Mouse (Mus musculus) ES-CJ7 (cell line): ENCODE results near the gene Rap1gap2.

Experiments
- DNase-seq: peaks from one replicate; pipeline ENCODE4 v3.0.0; 2011; ENCODE audit warnings: low read depth, low spot score

Rap1gap2 gene

DNA sequence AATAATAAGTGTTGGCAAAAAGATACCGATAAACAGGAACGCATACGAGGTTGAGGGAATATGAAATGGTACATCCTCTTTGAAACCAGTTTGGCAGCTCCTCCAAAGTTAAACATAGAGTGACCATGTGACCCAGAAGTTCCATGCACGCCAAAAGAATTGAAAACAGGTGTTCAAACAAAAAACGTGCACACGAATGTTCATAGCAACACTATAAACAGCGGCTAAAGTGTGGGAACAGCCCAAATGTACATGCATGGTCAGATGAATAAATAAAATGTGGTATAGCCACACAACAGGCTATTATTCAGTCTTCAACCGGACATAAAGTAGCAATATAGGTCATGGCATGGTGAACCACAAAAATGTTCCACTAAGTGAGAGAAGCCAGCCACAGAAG is 108.2 kb downstream of the Rap1gap2 start:
- no peak for DNase-seq

DNA sequence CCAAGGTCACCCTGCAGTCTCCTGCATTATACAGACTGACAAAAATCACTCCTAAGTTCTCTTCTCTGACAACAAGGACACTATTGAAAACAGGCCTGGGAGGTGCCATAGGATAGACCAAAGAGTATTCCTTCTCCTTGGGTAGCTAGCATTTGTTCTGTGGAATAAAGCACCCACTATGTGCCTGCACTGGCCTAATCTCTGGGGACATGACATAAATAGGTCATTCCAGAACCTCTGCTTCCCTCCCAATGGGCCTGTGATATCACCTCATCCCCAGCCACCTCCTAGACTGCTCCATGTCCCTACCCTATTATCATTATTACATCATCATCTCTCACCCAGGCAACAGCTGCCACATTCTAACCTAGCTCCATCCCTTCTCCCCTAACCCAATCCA is 108.7 kb downstream of the Rap1gap2 start:
- no peak for DNase-seq

DNA sequence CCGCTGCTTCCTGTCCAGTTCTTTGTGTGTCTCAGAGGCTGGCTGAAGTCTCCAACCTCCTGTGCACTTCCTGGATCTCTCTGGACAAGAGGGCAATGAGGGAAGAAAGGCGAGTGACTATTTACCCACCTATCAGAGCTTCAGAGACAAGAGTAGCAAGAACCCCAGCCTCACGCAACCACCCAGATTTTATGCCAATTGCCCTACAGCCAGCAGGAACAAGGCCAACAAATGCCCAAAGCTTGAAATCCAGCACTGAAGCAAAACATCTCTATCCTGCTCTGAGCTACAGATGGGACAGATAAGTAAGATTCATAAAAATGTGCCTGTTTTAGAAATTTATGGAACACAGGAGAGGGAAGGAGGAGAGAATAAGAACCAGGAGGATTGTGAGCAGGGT is 109.7 kb downstream of the Rap1gap2 start:
- DNase-seq = no peak

DNA sequence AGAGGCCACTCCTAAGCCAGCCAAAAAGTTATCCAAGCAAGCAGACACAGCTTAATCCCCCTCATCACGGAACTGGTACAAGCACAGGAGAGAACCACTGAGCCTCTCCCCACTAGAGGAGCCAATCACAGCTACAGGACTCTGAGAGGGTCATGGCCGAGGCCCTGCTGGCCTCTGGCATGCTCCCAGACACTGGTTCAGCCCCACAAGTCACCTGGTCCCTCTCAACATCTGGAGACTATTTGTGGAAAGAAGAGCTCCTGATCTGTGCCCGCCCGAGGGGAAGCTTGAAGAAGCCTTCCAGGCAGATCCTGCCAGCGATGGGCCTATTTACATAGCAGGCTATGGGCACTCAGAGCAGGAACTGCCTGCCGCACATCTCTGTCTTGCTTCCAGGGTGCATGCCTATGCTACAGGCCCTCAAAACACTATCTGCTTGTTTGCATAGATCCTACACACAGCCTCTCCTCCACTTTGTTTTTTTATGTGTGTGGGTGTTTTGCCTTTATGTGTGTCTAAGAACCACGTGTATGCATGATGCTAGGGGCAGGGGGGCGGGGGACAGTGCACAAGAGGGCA is 111.1 kb downstream of the Rap1gap2 start:
- DNase-seq = no peak

DNA sequence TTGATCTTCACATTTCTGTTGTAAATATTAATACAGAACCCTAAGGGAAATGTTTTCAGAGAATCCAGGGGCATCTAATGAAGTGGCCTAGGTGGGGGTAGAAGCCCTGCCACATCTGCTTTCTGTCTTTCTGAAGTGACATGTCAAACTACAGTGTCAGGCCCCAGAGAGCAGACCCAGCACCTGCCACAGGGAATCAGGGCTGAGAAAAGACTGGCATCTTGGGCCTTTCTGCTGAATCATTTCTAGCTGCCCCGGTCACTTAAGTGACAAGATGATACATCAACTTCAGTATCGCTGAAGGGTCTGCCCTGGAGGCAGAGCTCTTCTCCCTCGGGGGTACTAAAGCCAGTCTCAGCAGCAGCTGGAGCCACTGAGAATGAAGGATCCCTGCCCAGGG is 111.7 kb downstream of the Rap1gap2 start:
- no peak for DNase-seq

DNA sequence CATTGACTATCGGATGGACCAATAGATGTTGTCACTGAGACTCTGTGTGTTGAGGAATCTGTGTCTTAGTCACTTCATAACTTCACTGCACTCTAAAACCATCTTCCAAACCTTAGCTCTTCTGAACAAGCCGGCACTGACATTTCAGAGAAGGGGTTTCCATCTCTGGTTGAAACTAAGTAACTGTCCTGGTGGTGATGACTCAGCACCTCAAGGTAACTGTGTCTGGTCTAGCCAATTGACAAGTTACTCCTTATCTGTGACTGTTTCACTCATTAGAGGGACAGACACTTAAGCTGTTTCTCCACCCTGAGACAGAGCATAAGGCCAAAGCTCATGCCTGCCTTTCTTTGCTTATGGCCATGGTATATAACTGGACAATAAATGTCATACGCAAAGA is 114.1 kb downstream of the Rap1gap2 start:
- no peak for DNase-seq

DNA sequence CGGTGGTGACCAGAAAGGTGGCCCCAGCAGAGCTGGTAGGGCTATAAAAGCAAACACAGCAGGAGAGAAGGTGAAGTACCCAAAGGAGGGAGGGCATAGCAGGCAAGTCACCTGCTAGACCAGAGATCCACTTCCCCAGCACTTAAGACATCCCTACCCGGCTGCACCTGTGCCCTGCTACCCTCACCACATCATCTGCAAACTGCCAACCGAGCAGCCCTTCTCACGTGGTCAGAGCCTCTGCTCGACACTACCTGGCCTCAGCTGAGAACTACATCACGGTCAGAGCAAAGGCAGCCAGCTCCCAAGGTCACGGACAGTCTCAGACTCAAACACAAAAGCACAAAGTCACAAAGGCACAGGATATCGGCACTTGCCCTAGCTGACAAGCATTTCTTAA is 116.8 kb downstream of the Rap1gap2 start:
- peak; percentile 15 for DNase-seq

DNA sequence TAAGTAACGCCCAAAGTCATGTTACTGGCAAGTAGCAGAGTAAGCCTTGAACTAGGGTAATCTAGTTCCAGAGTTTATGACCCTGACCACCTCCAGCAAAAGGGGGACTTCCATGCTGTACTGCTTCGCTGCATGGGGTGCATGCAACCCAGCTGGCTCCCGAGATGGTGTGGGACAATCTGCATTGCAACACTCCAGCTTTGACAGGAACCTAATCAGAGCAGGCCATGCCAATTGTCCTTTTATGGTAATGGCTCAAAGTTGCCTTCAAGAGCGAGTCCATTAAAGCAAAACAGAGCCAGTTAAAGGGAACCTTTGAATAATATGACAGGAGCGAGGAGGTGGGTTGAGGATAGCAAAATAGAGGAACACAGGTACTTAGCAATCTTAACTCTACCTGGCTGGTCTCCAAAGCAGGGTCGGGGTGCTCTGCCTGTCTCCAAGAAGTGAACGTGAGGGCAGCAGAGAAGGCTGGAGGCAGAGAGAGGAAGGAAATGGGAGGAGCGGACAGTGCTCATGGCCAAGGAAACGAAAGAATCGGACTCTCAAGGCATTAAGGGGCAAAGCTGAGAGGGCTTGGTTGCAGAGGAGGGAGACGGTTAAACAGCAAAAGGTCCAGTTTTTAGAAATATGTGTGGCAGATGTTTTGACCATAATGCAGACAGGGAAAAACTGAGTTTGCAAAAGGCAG is 117.4 kb downstream of the Rap1gap2 start:
- DNase-seq = no peak

DNA sequence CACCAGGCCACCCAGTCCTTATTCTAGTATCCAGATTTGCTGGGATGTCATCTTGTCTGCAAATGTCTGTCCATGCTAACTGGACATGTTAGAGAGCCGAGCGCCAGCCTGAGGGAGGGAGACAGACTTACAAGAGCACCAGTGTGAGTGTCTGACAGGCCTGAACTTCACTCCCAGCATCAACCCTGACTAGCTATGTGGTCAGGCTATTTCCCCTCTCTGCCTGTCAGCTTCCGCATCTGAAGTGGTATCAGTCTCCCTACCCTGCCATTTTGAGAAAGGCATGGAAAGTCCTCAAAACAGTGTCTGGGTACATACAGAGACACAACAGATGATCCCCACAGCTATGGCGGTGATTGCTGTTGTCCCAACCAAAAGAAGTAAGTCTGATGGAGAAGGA is 119.6 kb downstream of the Rap1gap2 start:
- no peak for DNase-seq

DNA sequence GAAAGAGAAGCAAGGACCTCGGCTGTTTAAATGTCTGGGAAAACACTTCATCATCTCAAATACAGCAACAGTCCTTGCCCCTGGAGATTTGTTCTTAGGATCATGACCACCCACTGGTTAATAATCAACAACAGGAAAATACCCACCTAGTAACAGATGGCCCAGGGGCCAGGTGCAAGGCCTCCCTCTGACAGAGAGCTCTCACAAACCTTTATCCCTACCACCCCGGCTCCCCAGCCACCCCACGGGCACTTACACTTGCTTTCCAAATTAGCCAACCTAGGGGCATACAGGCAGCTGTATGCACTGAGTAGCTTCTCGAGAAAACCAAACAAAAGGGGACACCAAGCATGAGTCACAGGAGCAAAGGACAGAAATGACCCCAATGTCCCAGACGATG is 121.5 kb downstream of the Rap1gap2 start:
- no peak for DNase-seq

DNA sequence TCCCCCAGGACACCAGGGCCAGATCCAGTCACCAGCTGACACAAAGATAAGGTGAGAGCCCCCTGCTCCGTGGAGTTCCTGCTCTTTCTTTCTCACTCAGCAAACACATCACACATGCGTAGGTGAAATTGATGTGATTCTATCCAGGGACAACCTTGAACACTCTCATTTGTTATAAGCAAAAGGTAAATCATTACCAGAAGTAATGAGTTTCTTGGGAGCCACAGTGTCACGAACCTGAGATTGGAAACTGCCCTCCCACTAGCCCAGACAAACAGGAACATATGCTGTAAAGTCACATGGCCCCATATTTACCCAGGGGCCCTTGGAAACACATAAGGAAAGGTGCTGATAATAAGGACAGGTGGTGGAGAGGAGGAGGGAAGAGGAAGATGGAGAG is 122.8 kb downstream of the Rap1gap2 start:
- no peak for DNase-seq

DNA sequence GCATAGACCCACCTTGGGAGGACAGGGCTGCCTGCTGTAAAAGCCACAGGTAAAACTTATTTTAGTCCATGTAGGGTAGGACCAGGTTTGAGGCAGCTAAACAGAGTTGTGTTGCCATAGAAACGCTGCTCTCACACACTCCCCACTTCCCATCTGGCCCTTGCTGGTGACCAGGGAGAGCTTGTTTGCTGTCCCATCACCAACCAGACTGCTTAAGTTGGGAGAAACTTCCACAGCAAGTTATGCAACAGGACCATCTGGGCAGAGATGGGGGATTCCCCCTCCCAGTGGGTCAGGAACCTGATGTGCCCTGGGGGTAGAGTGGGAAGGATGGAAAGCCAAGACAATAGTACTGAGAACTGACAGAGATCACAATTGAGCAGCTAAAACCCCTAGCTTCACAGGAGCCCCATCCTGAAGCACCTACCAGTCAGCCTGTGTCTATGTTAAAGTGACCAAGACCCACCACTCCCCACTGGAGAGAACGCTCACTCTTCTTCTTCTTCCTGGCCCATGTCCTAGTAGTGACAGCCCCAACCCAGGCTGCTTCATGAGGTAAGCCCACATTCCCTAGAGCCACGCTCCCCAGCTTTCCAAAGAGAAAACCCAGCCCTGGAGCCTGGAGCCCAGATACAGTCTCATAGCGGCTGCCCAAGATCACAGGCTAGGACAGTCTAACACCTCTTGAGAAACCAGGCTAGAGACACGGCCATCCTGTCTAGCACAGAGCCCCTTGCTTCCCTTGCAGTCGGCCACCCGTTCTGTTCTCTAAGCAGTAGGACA is 125.1 kb downstream of the Rap1gap2 start:
- no peak for DNase-seq

DNA sequence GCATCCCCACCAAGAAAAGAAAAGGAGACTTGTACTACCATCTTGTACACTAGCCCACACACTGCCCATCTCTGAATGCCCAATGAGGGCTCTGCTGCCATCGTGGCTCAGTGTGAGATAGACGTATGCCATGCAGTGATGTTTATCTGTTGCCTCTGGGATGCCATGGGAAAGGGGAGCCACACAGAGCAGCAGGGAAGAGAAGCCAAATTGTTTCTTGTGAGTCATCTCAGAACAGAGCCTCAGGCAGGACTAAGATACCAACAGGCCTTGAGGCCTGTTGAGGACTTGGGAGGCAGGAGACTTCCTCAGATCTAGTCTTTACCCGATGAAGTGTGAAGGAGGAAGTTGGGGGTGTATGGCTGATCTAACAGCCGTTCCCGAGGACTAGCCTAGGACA is 126.8 kb downstream of the Rap1gap2 start:
- DNase-seq = no peak

DNA sequence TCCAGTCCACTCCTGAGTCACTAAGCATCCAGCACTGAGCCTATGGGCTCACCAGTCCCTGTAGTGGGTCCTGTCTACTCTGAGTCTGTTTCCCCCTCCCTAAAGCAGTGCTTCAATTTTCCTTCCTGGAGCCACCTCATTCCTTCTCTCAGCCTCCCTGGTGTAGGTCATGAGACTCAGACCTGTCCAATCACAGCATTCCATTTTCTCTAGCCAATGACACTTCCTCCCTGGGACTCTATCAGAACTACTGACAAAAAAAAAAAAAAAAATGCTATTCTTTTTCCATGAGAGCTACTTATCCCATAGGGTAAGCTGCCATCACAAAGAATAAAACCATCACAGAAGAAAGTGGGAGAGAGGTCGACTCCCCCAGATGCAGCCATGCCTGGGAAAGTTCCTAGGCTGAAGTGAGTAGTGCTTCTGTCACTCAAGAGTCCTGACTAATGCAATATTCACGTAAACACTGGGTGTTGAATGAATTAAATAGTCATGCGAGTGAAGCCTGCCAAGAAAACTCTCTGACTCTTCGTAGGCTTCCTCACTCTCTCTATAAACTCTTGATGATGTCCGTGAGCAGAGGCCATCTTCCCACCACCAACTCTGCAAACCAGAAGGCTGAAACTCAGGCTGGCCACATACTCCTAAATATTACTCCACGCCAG is 127.4 kb downstream of the Rap1gap2 start:
- DNase-seq = no peak

DNA sequence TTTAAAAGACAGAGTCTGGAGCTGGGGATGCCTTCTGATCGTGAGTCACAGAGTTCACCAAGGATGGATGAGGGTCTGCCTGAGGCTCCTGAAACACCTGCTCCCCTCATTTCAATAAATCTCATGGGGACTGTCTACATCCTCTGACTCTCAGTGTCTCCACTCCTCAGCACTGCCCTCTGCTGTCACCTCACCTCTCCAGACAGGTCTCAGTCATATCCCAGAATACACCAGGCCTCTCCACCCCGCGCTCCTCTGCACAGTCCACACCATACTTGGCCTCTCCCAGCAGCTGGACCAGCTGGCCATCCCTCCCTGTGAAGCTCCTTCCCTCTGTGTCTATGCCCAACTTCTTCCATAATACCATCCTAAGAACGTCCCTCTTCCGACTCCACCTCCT is 128.9 kb downstream of the Rap1gap2 start:
- DNase-seq = peak; percentile 18

DNA sequence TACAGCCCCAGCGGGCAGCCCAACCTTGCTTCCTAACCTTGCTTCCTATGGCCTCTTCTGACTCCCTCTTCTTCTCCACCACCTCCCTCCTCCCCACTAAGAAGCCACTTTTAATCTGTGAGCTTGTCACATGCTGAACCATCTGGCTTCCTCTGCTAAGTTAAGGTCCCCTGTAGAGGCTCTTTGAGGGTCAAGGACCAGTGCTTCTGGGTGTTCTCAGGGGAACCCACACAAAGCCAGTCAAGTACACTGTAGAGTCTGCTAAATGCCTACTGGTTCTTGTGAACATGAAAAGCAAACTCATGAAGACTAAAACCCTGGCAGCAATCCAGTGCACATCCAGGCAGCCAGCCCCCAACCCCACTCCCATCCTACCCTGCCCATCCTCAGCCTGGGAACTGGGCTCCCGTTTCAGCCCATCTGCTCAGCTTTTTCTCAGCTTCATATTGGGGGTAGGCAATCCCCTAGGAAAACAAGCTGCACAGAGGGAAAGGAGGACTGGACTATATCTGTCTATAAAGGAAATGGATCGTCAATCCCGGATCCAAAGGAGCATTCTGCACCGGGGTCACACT is 130.9 kb downstream of the Rap1gap2 start:
- no peak for DNase-seq

DNA sequence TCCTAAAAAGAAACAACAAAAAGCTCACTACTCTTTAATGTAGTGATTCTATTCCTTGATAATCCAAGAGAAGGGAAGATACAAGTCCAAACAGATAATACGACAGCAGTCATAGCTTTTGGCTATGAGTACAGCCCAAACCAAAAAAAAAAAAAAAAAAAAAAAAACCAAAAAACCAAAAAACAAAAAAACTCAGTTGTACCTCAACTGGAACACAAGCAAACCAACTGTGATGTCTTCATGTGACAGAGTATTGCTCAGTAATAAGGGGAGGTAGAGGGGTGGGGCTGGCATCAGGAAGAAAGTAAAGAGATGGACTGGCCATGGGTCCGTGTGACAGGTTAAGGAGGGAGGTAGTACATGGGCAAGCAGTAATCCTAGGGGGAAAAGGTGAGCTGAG is 131.8 kb downstream of the Rap1gap2 start:
- no peak for DNase-seq

DNA sequence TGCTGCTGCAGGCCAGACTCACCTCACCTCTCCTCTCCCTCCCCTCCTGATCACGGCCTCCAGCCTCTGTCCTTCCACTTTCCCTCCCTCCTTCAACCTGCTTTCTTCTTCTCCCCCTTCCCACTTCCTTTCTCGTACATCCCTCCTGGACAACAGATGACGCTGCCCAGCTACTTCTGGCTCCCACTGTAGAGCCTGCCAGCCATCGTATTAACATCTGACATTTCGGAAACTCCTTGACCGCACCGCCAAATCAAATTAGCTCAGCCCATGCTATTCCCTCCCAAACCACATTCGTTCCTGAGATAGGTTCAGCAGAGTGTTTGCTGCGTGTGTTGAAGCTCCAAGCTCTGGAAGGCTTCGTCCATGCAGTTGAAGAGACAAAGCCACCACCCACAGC is 138.0 kb downstream of the Rap1gap2 start:
- no peak for DNase-seq

DNA sequence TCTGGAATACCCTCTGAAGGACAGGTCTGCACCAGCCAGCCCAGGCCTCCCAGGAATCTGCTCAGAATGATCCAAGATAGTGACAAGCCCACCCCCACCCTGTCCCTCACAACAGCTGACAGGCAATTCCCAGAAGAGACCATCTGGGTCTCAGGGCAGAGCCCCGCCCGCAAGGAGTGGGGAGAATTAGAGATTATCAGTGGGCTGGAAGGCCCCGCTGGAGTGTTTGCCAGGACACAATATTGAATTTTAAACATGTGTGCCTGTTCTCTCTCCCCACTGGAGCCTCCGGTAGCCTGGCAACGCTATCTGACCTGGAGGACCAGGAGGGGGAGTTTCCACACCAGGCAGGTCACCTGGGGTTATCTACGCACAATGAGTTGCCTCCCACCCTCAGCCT is 142.5 kb downstream of the Rap1gap2 start:
- DNase-seq = no peak

DNA sequence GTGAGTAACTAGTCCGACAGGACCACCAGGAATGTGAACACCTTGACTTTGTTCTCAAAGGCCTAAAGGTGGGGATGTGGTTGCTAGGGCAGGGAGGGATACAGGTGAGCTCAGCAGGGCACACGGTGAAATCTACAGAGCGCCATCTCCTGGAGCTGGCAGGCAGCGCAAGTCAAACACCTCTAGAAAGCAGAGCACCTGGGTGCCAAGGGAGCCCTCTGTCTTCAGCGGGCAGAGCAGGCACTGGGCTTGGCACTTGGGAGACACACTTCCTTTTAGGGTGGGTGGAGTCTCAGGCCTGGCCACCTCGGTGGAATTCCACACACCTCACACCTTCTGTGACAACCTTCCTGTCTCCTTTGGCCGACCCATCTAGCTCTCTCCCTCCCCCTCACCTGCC is 145.0 kb downstream of the Rap1gap2 start:
- DNase-seq = peak; percentile 15

DNA sequence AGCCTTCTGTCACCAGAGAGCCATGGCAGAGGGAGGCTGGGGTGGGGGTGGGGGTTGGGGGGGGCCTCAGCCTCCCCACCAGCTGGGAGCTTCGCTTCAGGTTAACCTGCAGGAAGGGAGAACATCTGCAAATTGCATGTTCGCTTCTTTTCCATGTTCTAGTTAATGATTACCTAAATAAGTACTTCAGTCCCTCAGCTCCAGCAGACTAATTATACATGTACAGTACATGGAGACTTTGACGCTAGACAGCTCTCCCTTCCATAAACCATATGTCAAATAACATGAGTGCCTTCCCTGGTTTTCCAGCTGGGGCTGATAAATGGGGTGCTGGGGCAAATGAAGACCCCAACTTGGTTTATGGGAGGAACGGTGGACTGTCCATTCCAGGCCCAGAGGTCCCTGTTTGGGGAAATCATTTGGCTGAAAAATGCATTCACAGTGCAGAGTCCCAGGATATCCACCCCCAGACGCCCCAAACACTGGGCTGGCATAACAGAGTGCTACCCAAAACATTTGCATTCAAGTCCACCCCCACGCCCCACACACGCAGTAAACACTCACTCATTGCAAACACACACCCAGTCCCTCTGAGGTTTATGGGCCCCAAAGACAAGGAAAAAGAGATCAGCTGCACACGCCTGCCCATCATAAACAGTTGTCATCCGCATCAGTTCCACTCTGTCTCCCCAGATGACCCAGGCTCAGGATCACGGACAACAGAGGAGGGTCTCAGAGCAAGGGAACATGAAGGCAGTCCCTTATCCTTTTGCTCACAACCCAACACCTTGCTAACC is 146.3 kb downstream of the Rap1gap2 start:
- DNase-seq = no peak
